Mouse (Mus musculus) layer of hippocampus, postnatal 25 days (tissue): ENCODE results near the gene Etaa1. TPM values are rescaled to one million over a fixed set of nuclear protein-coding genes. Genes with fewer than 3 reads are reported as not detected.
"Not testable (repeated sequence)": the region's sequence is repeated elsewhere in the genome, so short reads cannot be mapped to it uniquely, and the experiment has no call there.

ENCODE experiments used
- DNase-seq, 2 experiments: peaks; one replicate each; pipeline ENCODE4 v3.0.0; 2022; ENCODE audit warnings: mixed read lengths in 2 of 2, low spot score in 1 of 2; ENCODE audit errors: extremely low spot score in 1 of 2
- total RNA-seq, 2 experiments: library from RNA; stranded (reverse); gene quantifications; 2 replicates each; pipeline ENCODE4 v1.2.3; 2021

Gene Etaa1
- 1 to 10 TPM; 6.2 to 7.2 TPM for total RNA-seq

DNA sequence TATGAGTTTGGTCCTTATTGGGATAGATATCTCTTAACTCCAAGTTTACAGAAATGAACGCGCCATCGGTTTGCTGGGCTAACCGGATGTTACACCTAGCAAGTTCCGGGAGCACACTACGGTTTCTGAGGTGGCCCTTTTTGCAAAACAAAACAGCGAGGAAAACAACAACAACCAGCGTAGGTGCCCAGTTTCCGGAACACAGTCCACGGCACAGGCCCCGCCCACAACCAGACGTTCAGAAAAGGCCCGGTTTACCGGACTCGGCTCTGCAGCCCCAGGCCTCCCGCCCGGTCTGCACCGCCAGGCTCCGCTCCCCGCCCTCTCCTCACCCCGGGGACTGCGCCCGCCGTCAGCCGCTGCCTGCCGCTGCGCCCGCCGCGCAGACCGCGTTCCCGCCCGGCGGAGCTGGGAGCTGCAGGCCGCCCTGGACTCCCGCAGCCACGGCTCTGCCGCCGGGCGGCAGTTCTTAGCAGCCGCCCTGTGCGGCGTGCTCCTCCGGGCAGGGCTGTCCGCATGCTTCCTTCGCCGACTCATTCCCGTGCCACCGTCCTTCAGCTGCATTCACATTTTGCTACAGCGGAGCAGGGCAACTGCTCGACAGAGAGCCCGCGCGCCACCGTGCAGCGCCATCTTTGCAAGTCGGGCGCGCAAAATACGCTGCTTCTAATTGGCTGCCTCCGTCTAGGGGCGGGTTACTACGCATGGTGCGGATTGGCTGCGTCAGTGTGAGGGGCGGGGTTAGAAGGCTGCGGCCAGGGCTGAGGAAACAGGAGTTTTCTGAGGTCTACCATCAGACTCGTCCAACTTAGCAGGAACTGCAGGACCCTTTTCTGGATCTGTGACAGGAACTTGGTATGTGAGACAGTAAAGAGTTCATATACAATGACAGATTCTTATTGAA lies at the start of gene Etaa1:
TSS of gene Etaa1 (minus strand) at position 645 of the 904 bp plus-strand sequence.
- DNase-seq, result peak; percentile 88

DNA sequence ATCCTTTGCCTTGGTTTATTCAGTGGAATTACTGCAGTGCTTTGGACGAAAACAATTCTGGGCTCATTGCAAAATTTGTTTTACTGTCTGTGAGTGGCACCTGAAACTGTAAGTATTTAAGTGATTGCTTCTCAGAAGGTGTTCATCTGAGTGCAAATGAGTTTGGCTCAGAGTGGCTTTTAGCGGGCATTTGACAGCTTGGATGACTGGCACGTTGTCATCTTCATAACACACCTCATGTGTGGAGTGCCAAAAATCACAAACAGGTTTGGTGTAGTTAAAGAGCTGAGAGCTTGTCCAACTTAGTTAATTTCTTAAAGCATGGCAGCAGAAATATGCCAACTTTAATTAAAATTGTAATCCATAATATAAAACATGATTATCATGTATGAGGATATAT lies 40.5 kb upstream of the Etaa1 start:
- no peak for DNase-seq

GRCm38 (mm10) chr11:17992311-17992710 lies 38.6 kb upstream of the Etaa1 start:
- DNase-seq, result no peak

GRCm38 (mm10) chr11:17983331-17983730 lies 29.7 kb upstream of the Etaa1 start:
- no peak for DNase-seq

GRCm38 (mm10) chr11:17981246-17981645 lies 27.6 kb upstream of the Etaa1 start:
- DNase-seq, result no peak

- DNase-seq, result no peak
These were observed 21.9 kb upstream of the Etaa1 start for GRCm38 (mm10) chr11:17975581-17975980.

DNA sequence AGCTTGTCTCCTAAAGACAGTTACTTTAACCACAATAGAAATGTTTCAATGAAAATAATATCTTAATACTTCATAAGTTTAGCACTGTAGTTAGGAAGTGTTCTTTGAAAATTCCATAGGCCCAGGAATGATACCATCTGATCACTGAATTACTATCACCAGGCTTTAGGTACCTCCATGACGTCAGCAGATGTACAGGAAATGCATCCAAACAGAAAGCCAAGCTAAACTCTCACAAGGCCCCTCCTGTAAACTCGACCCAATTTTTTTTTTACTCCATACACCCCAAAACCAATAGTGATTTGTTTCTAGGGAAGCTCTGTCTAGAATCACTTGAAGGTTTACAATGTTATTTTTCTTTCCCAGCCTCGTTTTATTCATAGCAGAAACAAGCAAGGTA lies 884 bp downstream of the Etaa1 start:
- DNase-seq, result no peak

DNA sequence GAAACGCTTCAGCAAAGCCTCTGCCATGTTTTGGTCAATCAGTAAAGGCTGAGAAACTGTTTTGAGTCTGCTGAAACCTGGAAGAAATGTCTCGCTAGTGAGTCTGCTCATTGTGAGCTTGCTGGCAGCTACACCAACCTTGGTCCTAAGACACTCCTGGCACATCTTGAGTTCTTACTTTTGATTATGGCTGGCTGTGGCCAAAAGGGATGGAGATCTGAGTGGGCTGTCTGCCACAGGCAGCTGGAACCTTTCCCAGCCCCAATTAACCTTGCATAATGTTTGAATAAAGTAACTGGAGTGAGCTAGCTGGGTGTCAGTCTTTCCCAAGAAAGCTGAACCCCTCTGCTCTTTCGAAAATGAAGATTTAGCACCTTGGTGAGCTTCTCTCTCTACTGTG lies 2.3 kb downstream of the Etaa1 start:
- DNase-seq, result peak in 1 of 2 experiments; percentile 55

DNA sequence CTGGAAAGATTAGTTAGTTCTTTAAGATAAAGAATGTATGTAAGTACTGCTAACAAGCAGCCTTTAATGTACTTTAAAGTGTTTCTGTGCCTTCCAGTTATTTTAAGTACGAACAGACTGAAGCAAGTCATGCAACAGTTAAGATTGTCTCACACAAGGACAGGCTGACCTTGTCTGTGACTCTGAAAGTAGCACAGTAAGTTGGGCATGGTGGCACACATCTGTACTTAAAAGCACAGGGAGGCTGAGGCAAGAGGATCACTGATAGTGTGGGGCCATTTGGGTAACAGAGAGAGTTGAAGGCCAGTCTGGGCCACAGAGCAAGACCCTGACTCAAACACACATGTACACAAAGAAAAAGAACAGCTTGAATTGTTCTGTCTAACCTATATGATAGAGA lies 14.5 kb downstream of the Etaa1 start:
- no peak for DNase-seq

- DNase-seq, result no peak
These were observed 15.7 kb downstream of the Etaa1 start for GRCm38 (mm10) chr11:17937931-17938330.

DNA sequence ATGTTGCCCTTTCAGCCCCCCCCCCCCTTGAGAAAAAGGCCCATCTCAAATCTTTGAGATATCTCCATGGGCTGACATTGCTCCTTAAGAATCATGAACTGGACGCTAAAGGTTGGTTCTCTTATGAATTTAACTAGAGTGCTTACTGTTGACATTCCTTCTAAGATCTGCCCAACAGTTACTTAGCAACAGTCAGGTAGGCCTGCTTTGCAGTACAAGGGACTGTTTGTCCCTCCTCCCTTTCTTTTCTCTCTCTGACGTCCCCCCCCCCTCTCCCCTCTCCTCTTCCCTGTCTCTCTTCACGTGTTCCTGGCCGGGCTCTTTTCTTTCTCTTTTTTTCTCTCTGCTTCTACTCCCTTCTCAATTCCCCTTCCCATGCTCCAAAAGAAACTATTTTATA lies 35.8 kb downstream of the Etaa1 start:
- no peak for DNase-seq

DNA sequence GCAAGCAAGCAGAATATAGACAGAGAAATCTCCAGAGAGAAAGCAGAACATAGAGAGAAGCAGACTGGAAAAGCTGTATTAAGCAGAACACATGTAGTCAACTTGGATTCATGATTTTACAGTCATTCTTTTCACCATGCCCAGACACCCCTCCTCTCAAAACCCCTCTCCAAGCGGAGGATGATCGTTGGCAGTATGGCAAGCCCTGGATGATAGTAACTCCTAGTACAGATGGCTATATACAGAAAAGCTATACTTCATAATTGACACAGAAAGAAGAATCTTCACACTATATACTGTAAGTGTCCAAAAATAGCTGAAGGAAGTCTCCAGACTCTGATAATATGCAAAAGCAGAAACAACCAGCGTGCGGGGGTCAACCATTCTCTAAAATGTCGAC lies 36.6 kb downstream of the Etaa1 start:
- DNase-seq, result no peak

DNA sequence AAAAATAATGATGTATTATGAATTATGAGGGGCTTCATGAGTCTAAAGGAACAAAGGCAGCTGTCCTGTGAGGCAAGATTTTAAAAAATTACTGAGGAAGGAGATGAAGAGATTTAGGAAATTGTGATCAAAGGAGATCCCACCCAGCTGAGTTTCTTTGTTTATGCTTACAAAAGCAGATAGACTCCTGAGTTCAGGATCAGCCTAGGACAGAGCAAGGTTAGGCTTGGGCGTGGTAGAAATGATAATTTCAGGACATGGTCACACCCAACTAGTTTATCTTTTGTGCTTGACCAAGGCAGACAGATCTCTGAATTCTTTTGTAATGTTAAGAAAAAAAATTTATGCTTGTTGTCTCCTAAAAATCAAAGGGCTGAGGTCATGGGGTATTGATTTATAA lies 37.2 kb downstream of the Etaa1 start:
- DNase-seq, result no peak

DNA sequence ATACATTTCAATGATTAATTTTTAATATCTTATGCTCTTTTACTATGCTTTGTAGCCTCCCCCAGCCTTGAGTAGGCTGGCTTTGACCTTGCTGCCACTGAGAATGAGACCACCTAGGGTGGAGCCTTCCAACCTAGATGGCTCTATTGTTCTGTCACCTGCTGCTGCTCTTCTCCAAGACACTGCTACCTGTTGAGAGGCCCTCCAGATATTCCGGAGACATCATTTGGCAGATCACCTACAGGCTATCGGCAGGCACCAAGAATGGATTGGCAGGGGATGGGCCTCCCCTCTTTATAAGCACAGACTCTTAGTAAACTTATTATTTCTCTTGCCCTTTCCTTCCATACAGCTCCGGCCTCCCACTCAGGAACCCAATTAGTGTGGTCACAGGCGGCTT lies 52.7 kb downstream of the Etaa1 start:
- not testable (repeated sequence) for DNase-seq
